Mouse (Mus musculus) small intestine, adult 2 months (tissue): ENCODE data around the gene Lrrc15.

Experiments used
- CTCF ChIP-seq: fragments of 200-500 bp; IDR thresholded peaks from 2 replicates; pipeline ENCODE4 v1.5.1; 2012; ENCODE audit warnings: low read depth, mild to moderate bottlenecking, control low read depth, inconsistent platforms, low read length, moderate library complexity, mixed read lengths; ENCODE audit not compliant: insufficient replicate concordance, insufficient read length; ENCODE audit errors: extremely low read depth
- POLR2A ChIP-seq: fragments of 200-500 bp; IDR thresholded peaks from 2 replicates; pipeline ENCODE4 v1.6.1; 2012; ENCODE audit warnings: low read depth, mild to moderate bottlenecking, control low read depth, inconsistent platforms, low read length, moderate library complexity

DNA sequence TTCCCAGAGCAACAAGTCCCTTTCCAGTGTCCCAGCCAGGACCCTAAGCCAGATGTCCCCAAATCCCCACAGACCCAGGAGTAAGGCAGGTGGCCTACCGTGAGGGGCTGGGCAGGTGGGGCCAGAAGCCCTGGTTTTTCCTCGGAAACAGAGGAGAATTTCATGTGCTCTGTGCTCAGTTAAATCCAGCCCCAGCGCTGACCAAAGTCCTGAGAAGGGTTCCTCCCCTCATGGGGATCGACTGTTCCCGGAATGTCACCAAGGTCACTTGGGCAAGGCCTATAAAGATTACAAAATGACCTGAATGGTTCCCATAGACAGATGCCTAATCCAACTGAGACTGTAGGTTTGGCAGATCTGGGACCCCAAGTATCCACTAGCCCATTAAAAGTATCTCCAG is 15.7 kb downstream of the Lrrc15 start, which contains the start of gene Cpn2:
- no peak for TF ChIP-seq POLR2A
- TF ChIP-seq CTCF, result no peak
